In the genomic region with DNA sequence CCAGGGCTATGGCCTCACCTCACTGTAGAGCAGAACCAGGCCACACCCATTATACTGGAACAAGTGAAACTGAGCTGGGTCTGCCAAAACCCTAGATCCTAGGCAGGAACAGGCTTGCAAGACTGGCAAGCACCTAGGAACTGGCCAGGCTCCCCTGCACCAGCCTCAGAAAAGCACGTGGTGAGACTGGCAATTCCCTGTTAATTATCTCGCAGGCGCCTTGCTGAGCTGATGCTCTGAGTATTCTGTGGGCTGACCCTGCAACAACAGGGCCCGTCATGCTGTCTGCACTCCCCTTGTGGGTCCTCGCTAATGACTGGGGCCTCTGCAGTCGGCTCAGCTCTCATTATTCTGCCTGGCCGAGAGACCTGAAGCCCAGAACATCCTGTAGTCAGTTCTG, we compare ENCODE assay signal across 8 mouse cellular contexts. TPM values are rescaled to one million over a fixed set of nuclear protein-coding genes. Genes with fewer than 3 reads are reported as not detected.
DNase-seq lines count a peak whose midpoint lies in the region; ATAC-seq lines count a peak whose summit lies in the region.
"Had no signal": no experiment of that assay in that cellular context is flagged by ENCODE, and none has a peak within 500 bp of the region (broad histone marks: within the 10 kb centered on the region; RNA-seq: fewer than 3 reads in every experiment).

No protein-coding gene starts in this region.

- H3K4me3 ChIP-seq in neural tube, embryonic 14.5 days (ENCODE audit: low read depth, low read length), result no peak overlapping the region
- H3K4me3 ChIP-seq: myocyte had no signal

- peak; percentile 44 to 52 for DNase-seq in left cerebral cortex, postnatal 25 days (ENCODE audit: low spot score in 2 of 2)
- no peak for DNase-seq in left cerebral cortex, adult 11 months (ENCODE audit: low spot score)
- DNase-seq in cerebellum, adult 9-11 months, result peak; percentile 88
- peak; percentile 54 for DNase-seq in heart, adult 8-10 months (ENCODE audit: low spot score)
- DNase-seq in spleen, postnatal 36 days (ENCODE audit: low spot score in 2 of 2), result no peak
- DNase-seq in spleen, adult 18-20 months, result no peak

- peaks cover 28% of the 10 kb centered on the region for H3K4me1 ChIP-seq in neural tube, embryonic 14.5 days (ENCODE audit: control insufficient read depth, insufficient read depth, low read length)

- peaks cover 21% of the 10 kb centered on the region for H3K36me3 ChIP-seq in neural tube, embryonic 14.5 days (ENCODE audit: control insufficient read depth, insufficient read depth, low read length)

- H3K27me3 ChIP-seq in neural tube, embryonic 14.5 days (ENCODE audit: control insufficient read depth, insufficient read depth, low read length), result no peaks in the 10 kb centered on the region

- H3K9me3 ChIP-seq in neural tube, embryonic 14.5 days (ENCODE audit: control insufficient read depth, low read length), result no peaks in the 10 kb centered on the region

- peak; percentile 48; the same call in 1 of the 2 replicates for ATAC-seq in neural tube, embryonic 14.5 days (ENCODE audit: low read depth)

- WGBS in neural tube, embryonic 14.5 days, result 17% methylated on average over 7 of the region's 7 CpGs

- H3K9ac ChIP-seq in neural tube, embryonic 14.5 days (replicated peaks; ENCODE audit: low read depth, low read length), result no peak overlapping the region

- peak overlapping the region; percentile 36 for H3K27ac ChIP-seq in neural tube, embryonic 14.5 days (ENCODE audit: low read depth, low read length)

- intact Hi-C loops in left cerebral cortex, postnatal 25 days (cut with DNase I), result no loop called here

- H3K4me2 ChIP-seq in neural tube, embryonic 14.5 days (ENCODE audit: low read depth, low read length), result no peak overlapping the region

RNA-seq across cellular contexts. Expression of gene Ppif, which starts 57.7 kb away (rescaled TPM):
- 10 to 100 TPM; 22.5 to 22.7 TPM for total RNA-seq in left cerebral cortex, postnatal 25 days (2021)
- 100 to 1,000 TPM; 300 to 329 (median 307) TPM for total RNA-seq in heart, adult 8-10 months (2022)
- 38.2 and 41.2 TPM in 2 replicates for polyA plus RNA-seq in neural tube, embryonic 14.5 days (2014; fragmentation: Nextera tagmentation; extraction: Ambion mirVana)

Comparison
In these comparisons a context has a peak if more than half of its experiments do, and no peak if none do; other contexts are left out.
1. DNase-seq: peak in left cerebral cortex, postnatal 25 days (2 of 2), cerebellum, adult 9-11 months (single experiment) and heart, adult 8-10 months (single experiment); none in left cerebral cortex, adult 11 months (single experiment), spleen, postnatal 36 days (0 of 2) and spleen, adult 18-20 months (0 of 2).
2. RNA of gene Ppif, which starts 57.7 kb away (total RNA-seq): 300 to 329 TPM in heart, adult 8-10 months; 22.5 to 22.7 TPM in left cerebral cortex, postnatal 25 days; every median in the first group is over 10 times any median in the second.